In genomic region chr2:149829955-149830535, GRCm38 (mm10) we compare ENCODE assay signal across 8 mouse cellular contexts. TPM values are rescaled to one million over a fixed set of nuclear protein-coding genes. Genes with fewer than 3 reads are reported as not detected.
DNase-seq lines count a peak whose midpoint lies in the region; ATAC-seq and TF ChIP-seq lines count a peak whose summit lies in the region.

No protein-coding gene starts in this region.

- H3K9me3 ChIP-seq in hindbrain, embryonic 14.5 days (ENCODE audit: control insufficient read depth, low read length): no peaks in the 10 kb centered on the region
- no peaks in the 10 kb centered on the region for H3K9me3 ChIP-seq in midbrain, postnatal 0 days (ENCODE audit: low read length)

- DNase-seq in adrenal gland, postnatal 10 days: peak; percentile 23
- DNase-seq in adrenal gland, postnatal 25 days: no peak
- peak; percentile 48 for DNase-seq in right cerebral cortex, adult 18-20 months
- DNase-seq in right cerebral cortex, postnatal 25 days: no peak
- no peak for DNase-seq in hindbrain, embryonic 14.5 days (ENCODE audit: low spot score)
- DNase-seq in midbrain, postnatal 0 days (ENCODE audit: low spot score): peak; percentile 18
- no peak for DNase-seq in kidney, adult 18-20 months

- no peaks in the 10 kb centered on the region for H3K36me3 ChIP-seq in hindbrain, embryonic 14.5 days (replicated peaks; ENCODE audit: control insufficient read depth, insufficient read depth)
- no peaks in the 10 kb centered on the region for H3K36me3 ChIP-seq in midbrain, postnatal 0 days (ENCODE audit: insufficient read depth, low read length)

- no peak; the same call in 1 of the 2 replicates for ATAC-seq in hindbrain, embryonic 14.5 days (ENCODE audit: low FRiP score)
- ATAC-seq in midbrain, postnatal 0 days (ENCODE audit: low FRiP score): peak; percentile 31
- no peak for ATAC-seq in megakaryocyte, adult 5-6 weeks (ENCODE audit: poor library complexity, severe bottlenecking)

- H3K27ac ChIP-seq in hindbrain, embryonic 14.5 days: 0 out of 2 replicates have a peak overlapping the region, but pooled peaks have one; percentile 55
- 0 out of 2 replicates have a peak overlapping the region, but pooled peaks have one; percentile 14 for H3K27ac ChIP-seq in midbrain, postnatal 0 days (ENCODE audit: low read depth, low read length)

- 1% methylated on average over 26 of the region's 26 CpGs for WGBS in hindbrain, embryonic 14.5 days
- 2% methylated on average over 26 of the region's 26 CpGs for WGBS in midbrain, postnatal 0 days

- peak overlapping the region; percentile 97 for H3K4me2 ChIP-seq in hindbrain, embryonic 14.5 days (replicated peaks)
- H3K4me2 ChIP-seq in midbrain, postnatal 0 days (ENCODE audit: low read depth, low read length, poor library complexity, severe bottlenecking): peak overlapping the region; percentile 96

- no peak for TF ChIP-seq CTCF in midbrain, postnatal 0 days (IDR thresholded peaks at IDR 0.05)

- peak overlapping the region; percentile 77 for H3K9ac ChIP-seq in hindbrain, embryonic 14.5 days
- peak overlapping the region; percentile 66 for H3K9ac ChIP-seq in midbrain, postnatal 0 days (replicated peaks; ENCODE audit: low read length, poor library complexity, severe bottlenecking)

- H3K4me3 ChIP-seq in hindbrain, embryonic 14.5 days (replicated peaks; ENCODE audit: low read length): peak overlapping the region; percentile 61
- H3K4me3 ChIP-seq in midbrain, postnatal 0 days (ENCODE audit: low read depth, low read length): peak overlapping the region; percentile 75

- 0 out of 2 replicates have a peak, but pooled peaks cover 4% of the 10 kb centered on the region for H3K4me1 ChIP-seq in hindbrain, embryonic 14.5 days (replicated peaks; ENCODE audit: control insufficient read depth, insufficient read depth, low read length)
- no peaks in the 10 kb centered on the region for H3K4me1 ChIP-seq in midbrain, postnatal 0 days (ENCODE audit: insufficient read depth, low read length)

- H3K27me3 ChIP-seq in hindbrain, embryonic 14.5 days (ENCODE audit: control insufficient read depth, insufficient read depth, low read length): peaks cover 21% of the 10 kb centered on the region
- H3K27me3 ChIP-seq in midbrain, postnatal 0 days (ENCODE audit: insufficient read depth, low read length): no peaks in the 10 kb centered on the region

RNA-seq across cellular contexts. Expression of gene C530025M09Rik, which starts 1.0 kb away (rescaled TPM):
- total RNA-seq in adrenal gland, postnatal 10 days (2021): not detected
- not detected in 2 replicates for total RNA-seq in adrenal gland, postnatal 25 days (2021)
- 2.0 and 2.1 TPM in 2 replicates for polyA plus RNA-seq in hindbrain, embryonic 14.5 days (2014; fragmentation: Nextera tagmentation; extraction: Ambion mirVana)
- 0.42 TPM in 1 of 2 replicates, not detected in the other for total RNA-seq in midbrain, postnatal 0 days (2014; rRNA removed)
- 1.8 and 2.3 TPM in 2 replicates for polyA plus RNA-seq in midbrain, postnatal 0 days (2015; fragmentation: Nextera tagmentation; extraction: Ambion mirVana)
- not detected in 2 replicates for total RNA-seq in megakaryocyte, adult 5-6 weeks (2015)
- total RNA-seq in megakaryocyte, adult 5-6 weeks (2017): not detected in 2 replicates

RNA-seq across cellular contexts. Expression of gene Syndig1, which starts 1.0 kb away (rescaled TPM):
- 1 to 10 TPM; 1.7 to 2.3 TPM for total RNA-seq in adrenal gland, postnatal 10 days (2021)
- total RNA-seq in adrenal gland, postnatal 25 days (2021): 0.62 and 1.2 TPM in 2 replicates
- 54.4 and 56.0 TPM in 2 replicates for polyA plus RNA-seq in hindbrain, embryonic 14.5 days (2014; fragmentation: Nextera tagmentation; extraction: Ambion mirVana)
- 30.1 and 35.7 TPM in 2 replicates for total RNA-seq in midbrain, postnatal 0 days (2014; rRNA removed)
- 28.6 and 32.1 TPM in 2 replicates for polyA plus RNA-seq in midbrain, postnatal 0 days (2015; fragmentation: Nextera tagmentation; extraction: Ambion mirVana)
- not detected in 2 replicates for total RNA-seq in megakaryocyte, adult 5-6 weeks (2015)
- total RNA-seq in megakaryocyte, adult 5-6 weeks (2017): not detected in 2 replicates

Comparison
In these comparisons a context has a peak if more than half of its experiments do, and no peak if none do; other contexts are left out.
1. DNase-seq: peak in adrenal gland, postnatal 10 days (single experiment), right cerebral cortex, adult 18-20 months (single experiment) and midbrain, postnatal 0 days (single experiment); none in adrenal gland, postnatal 25 days (single experiment), right cerebral cortex, postnatal 25 days (single experiment), hindbrain, embryonic 14.5 days (single experiment) and kidney, adult 18-20 months (single experiment).